Mouse (Mus musculus): ENCODE results near the gene C530008M17Rik. TPM values are rescaled to one million over a fixed set of nuclear protein-coding genes. Genes with fewer than 3 reads are reported as not detected.

The C530008M17Rik gene
- total RNA-seq, 2 experiments from 2014 or later = 118 to 125 TPM

DNA sequence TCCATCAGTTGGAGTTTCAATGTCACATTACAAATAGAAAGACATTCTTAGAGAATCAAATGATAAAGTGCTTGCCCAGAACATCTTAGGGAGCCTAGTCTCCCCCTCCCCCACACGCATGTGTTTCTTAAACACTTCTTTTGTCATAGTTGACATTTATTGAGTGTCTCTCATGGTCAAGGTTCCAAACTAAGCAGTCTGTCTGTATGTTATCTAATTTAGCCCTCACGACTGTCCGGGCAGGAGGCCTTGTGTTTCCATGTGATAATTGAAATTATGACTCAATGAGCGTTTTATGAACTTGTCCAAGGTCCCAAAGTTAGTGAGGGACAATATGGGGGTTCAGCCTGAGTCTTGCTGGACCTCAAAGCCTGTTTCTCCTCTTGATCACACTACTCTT lies 5.0 kb downstream of the C530008M17Rik start:
- DNase-seq (ENCODE audit: low spot score in 2 of 2) = no peak

DNA sequence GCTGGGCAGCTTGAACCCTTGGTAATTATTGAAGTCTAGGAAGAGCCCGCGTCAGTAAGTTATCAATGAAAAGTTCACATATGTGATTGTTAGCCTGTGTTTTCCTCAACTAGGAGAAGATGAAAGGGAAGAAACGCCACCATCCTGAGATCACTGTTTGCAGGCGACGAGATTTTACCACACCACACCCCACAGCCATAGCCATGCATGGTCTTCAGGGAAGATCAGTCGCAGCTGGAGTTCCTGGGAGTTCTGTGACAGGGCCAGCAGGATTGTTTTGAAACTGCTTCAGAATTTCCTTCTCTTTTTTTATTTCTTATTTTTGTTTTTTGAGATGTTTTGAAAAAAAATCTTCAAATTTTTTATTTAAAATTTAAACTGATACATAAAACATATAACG lies 8.6 kb downstream of the C530008M17Rik start:
- DNase-seq (ENCODE audit: low spot score in 2 of 2) = no peak

DNA sequence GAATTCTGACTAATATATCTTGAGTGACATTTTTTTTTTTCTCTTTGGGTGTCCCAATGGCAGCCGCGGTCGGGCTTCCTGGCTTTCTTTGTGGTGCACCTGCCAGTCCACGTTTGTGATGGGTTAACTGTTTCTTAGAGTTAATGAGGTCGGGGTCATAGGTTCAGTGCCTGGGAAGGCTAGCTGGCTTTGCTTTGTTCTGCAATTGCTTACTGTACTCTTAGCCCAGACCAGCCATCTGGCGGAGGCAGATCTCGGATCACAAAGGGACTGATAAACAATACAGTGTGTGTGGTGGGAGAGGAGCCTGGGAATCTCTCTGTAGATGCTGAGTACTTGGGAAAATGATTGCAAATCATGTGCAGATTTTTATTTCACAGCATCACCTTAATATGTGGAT lies 9.1 kb downstream of the C530008M17Rik start:
- DNase-seq (ENCODE audit: low spot score in 2 of 2) = no peak

DNA sequence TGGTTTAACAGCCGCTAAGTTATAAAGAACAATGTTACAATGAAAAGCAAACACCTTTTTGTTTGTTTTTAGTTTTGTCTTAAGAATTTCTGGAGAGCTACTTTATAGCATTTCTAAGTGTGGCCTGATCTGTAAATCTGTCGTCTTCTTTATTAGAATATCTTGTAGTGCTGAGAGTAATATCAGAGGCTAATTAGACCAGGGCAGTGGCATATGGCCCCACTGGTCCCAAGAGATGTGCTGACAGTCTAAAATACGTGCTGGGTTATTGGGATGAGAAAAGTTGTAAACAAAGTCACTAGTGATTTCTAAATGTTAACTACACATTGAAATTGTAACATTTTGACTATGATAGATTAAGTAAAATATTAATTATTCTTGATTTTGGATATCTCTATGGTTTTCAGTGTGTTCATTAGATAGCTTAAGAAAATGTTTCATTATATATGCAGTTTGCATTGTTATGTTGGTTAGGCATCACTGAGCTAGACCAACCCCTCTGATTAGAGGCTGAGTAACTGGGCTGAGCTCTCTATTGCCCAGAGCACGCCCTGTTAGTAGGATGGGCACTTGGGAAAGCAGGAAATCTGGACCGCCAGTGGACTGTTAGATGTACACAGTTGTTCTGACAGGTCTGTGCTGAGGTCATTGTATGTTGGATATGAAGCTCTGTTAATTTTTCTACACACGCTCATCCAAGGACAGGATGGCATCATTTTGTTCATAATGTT lies 9.9 kb downstream of the C530008M17Rik start:
- DNase-seq (ENCODE audit: low spot score in 2 of 2) = no peak

DNA sequence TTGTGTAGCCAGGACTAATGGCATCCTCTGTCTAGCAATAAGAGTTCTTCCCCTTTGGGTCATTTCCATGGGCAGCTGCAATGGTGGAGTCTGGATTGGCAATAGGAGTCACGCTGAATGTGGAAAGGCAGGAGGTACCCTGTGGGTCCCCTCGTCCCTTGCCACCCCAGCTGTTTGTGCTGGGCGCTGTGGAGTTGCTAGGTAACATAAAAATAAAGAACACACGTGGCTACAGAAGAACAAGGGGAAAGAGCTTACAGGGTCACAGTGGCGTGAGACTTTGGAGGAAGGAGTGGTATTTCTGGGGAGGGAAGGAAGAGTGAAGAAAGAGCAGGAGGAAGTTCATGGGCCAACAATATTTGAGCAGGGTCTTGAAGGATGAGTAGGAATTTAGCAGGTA lies 11.8 kb downstream of the C530008M17Rik start:
- no peak for DNase-seq (ENCODE audit: low spot score in 2 of 2)

DNA sequence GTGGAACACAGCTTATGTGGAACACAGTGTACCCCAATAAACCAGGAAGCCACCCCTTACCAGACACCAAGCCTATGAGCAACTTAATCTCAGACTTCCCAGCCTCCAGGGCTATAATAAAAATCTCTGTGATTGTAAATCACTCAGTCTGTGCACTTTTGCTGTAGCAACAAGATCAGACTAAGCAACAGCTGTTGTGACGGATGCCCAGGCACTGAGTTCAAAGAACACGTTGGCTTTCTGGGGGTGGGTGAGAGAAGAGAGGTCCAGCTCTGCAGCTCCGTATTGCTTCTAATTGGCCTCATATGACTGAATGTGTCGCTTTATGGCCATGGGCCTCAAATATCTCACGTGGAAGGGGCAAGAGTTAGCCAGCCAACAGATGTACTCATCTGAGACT lies 12.2 kb downstream of the C530008M17Rik start:
- no peak for DNase-seq (ENCODE audit: low spot score in 2 of 2)

DNA sequence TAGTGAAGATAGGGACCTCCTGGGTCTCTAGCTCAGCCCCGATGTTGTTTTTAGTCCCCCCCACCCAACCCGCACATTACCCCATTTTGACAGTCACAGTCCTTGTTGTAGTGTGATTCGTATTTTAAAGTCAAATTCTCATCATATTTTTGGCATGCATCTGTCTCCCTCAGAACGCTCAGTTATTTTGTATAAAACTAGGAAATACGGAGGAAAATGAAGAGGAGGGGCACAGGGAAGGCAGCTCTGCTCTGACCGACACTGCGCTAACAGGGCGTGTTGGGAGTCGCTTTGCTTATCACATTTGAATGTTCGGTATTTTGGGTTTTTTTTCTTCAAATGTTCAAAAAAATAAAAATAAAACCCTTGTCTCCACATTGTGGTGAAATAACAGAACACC lies 13.9 kb downstream of the C530008M17Rik start:
- peak in 1 of 2 experiments; percentile 27 for DNase-seq (ENCODE audit: low spot score in 2 of 2)

DNA sequence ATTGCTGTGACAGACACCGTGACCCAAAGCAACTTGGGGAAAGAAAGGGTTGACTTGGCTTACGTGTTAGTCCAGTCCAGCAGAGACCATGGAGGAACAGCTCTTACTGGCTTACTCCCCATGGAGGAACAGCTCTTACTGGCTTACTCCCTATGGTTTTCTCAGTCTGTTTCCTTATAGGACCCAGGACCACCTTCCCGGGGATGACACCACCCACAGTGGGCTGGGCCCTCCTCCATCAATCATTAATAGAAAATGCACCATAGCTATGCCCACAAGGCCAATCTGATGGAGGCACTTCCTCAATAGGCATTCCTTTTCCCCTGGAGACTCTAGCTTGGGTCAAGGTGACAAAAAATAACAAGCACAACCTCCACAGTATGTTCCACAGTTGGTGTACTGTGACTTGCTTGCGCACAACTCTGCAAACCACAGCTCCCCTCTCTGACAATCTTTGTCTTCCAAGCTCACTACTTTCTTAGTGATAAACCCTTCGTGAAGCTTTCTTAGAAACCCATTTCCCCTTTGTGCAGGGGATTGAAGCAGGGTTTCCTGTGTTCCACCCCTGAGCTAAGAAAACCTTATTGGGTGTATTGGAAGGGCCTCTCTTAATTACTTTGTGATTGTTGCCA lies 17.8 kb downstream of the C530008M17Rik start:
- DNase-seq (ENCODE audit: low spot score in 2 of 2) = no peak

DNA sequence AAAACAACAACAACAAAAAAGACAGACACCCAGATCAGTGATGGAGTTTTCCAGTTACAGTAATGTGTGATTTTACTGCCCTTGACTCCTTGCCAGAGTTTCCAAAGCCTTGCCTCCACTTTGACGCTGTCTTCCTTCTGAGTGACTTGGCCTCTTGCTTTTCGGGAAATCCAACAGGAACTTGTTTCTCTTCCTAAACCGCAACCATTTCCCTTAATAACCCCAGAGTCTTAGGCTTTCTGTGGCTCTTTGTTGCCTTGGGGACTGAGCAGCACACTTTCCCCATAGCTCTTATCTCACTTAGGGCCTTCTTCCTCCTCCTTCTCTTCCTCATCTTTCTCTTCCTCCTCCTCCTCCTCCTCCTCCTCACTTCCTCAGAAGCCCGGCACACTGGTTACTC lies 19.1 kb downstream of the C530008M17Rik start:
- no peak for DNase-seq (ENCODE audit: low spot score in 2 of 2)

DNA sequence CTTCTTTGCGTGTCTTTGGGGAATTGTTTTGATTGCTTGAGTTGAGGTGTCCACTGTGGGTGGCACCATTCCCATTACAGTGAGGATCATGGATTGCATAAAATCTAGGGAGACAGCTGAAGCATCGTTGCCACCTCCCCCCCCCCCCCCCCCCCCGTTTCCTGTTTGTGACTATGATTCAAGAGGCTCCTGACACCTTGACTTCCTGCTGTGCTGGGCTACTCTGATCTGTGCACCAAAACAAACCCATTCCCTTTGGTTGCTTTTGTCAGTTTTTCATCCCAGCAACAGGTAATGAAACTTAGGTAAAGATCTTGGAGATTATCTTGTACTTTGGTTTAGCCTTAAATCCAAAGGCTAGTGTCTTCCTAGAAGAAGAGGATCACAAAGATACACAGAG lies 24.6 kb downstream of the C530008M17Rik start:
- DNase-seq (ENCODE audit: low spot score in 2 of 2) = no peak

DNA sequence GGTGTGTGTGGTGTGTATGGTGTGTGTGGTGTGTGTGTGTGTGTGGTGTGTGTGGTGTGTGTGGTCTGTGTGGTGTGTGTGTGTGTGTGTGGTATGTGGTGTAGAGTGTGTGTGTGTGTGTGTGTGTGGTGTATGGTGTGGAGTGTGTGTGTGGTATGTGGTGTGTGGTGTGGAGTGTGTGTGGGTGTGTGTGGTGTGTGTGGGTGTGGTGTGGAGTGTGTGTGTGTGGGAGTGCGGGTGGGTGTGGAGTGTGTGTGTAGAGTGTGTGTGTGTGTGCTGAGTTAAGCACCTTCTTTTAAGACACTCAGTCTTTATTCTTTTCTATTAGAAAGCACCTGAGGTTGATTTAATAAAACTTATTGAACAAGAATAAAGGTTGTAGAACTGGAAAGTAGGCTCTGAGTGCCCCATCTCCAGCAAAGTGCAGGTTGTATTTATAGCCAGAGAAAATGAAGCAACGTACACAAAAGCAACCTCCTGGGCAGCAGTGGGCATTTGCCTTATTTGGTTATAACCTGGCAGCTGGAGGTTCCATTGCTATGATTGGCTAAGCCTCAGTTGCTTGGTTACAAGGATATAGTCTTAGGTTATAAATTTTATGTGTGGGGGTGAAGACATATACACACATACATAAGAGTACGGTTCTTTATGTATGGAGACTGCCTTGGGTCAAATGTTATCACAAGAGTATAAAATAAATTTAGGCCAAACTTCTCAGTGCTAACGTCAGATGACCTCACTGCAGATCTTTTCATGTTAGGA lies 25.8 kb downstream of the C530008M17Rik start:
- DNase-seq (ENCODE audit: low spot score in 2 of 2) = no peak

DNA sequence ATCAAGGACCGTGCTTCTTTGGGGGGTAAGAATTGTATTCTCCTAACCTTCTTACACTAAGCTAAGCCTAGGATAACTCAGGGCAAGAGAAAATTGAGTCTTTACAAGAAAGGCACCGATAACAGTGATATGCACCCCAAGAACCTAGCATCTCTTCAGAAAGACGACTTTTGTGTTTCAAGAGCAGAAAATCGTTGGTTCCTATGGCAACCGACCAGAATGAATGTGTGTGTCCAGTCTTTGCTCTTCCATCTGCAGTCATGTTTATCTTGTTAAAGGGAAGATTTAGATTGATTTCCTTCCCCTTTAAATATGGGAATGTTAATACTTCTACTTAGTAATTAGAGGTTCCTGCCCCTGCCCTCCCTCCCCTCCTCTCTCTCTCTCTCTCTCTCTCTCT lies 27.1 kb downstream of the C530008M17Rik start:
- DNase-seq (ENCODE audit: low spot score in 2 of 2) = no peak

DNA sequence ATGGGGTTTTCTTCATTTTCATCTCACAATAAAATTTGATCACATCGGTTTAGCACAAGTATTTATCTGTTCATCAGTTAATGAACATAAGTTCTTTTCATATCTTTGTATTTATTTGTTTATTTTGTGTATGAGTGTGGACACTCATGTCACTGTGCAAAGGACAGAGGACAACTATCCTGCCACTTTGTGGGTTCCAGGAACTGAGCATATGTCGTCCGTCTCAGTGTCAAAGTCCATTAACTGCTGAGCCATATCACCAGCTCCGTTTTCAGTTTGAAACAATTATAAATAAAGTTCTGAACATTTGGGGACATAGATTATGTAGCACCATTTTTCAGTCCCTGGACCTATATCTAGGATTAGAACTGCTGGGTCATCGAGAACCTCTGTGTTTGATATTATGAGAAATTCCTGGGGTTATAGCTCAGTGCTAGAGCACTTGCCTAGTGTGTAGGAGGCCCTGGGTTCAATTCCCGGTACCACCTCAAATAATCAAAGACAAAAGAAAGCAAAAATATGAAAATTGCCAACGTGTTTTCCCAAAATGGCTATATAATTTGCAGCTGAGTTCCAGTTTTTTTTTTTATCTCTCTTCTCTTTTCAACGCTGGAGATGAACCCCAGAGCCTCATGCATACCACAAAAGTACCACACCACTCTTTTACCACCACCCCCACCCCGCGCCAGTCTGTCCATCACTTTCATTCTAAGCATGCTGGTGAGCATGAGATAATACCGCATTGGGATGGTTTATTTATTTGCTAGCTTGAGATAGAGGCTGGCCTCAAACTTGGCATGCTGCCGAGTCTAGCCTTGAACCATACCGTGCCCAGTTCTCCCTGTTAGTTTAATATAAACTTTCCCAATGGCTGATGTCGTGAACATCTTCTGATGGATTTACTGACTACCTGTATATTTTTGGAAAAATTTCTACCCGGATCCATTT lies 28.6 kb downstream of the C530008M17Rik start:
- DNase-seq (ENCODE audit: low spot score in 2 of 2) = no peak

DNA sequence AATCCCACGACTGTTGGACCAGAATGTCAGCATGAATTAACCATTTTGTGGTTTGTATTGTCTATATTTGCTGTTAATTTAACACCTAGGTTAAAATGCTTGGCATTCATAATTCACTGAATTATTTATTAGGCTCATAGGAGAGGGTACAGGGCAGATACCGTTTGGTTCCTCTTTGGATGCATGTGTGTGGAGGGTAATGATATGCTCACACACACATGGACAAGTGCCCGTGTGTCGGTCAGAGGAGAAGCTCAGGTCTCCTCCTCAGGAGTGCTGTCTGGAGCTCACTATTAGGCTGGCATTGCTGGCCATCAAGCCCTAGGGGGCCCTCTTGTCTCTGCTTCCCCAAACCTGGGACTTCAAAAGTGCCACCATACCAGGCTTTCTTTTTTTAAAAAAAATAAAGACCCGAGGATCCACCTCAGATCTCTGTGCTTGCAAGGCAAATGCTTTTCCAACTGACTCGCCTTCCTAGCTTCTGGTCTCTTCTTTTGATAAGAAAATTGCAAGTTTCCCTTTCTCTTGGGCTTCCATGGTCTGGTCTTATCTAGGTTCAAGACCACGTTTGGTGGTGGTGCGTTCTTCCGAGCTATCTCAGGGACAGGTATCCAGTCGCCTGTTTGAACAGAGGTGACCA lies 31.8 kb downstream of the C530008M17Rik start:
- DNase-seq (ENCODE audit: low spot score in 2 of 2) = no peak

DNA sequence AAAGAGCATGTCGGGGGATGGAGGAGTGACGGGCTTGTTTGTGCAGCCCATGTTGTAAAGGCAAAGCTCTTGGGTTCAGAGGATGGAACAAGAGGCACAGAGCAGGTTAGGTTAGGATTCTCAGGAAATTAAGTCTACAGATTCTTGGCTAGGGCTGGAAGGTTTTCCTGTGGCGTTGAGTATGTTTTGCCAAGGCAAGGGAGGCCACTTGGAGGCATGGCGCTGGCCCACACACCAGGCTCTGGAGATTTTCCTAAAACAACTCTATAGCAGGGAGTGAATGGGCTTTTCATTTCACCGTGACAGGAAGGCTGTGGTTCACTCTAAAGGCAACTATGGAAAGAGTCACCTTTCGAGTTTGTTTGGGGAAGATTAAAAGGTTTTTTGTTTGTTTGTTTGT lies 32.3 kb downstream of the C530008M17Rik start:
- no peak for DNase-seq (ENCODE audit: low spot score in 2 of 2)

DNA sequence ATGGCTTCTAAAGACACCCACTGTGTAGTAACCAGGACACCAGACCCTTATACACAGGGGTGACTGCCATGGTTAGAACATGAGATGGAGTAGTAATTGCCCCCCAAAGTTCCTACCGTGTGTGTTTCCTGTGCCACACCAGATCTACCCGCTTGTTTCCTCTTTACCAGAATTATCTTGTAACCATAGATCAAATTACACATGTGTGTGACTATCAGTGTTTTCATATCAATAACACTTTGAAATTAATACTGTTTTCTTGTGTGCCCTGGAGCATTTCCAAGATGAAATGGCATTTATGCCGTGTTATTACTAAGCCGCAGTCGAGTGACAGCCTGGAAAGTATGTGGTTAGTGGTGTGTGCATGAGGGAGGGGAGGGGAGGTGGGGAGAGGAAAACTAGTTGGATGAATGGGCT lies 33.9 kb downstream of the C530008M17Rik start:
- DNase-seq (ENCODE audit: low spot score in 2 of 2) = no peak

DNA sequence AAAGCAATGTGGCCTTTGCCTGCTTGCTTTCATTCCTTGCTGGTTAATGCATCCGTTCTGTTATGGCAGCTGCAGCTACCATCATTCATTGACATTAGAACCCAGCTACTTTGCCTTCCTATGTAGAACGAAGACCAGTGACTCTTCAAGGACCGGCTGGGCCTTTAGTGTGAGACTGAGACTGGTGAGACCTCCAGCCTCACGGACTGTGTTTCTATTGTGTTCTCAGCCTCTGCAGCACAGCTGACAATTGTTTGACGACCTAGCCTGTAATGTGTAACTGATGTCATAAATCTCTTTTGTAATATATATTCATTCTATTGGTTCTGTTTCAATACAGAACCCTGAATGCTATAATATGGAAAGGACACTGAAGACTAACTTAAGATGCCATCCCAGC lies 34.9 kb downstream of the C530008M17Rik start:
- no peak for DNase-seq (ENCODE audit: low spot score in 2 of 2)

DNA sequence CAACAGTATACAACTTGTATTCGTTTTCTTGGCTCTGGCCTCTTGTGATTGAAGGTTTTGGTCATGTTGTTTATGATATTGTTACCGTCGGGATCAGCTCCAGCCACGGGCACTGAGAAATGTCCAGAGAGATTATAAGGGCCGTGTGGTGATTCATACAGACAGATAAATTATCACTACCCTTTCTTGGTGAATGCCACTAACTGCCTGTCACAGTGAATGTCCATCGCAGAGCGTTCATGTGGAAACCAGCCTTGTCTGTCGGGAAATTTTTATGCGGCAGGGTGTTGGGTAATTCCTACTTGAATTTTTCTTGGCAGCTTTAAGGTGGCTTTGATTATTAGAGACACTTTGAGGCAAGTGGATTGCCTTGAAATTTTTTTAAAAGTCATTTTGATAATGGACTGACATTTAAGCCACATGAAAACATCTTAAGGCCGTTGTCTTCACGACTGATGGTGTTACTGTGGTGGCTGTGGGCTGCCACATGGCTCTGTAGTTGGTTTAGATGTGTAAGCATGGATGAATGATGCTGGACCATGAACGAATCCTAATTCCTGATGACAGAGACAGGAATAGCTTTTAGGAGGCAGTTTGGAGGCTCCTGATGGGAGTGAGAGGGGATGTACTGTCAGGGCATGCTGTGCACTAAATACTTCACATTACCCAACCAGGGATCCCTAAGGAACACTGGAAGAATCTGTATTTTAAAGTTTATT lies 35.6 kb downstream of the C530008M17Rik start:
- DNase-seq (ENCODE audit: low spot score in 2 of 2) = no peak

DNA sequence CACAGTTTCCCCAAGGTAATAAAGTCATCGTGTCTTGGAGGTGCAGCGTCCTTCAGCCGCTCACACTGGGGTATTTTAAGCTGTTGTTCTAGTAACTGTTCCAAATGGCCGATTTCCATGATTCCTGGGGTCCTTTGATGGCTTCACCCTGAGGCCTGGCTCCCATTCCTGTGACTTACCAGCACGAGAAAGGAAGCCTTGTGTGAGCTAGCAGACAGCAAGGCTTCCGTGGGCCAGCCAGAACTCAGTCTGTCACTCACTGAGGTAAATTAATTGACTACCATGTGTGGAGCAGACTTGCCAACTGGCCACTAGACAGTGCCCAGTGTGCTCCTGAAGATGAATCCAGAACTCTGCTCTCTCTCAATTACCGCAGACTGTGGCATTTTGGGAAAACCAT lies 41.2 kb downstream of the C530008M17Rik start:
- peak in 1 of 2 experiments; percentile 58 for DNase-seq (ENCODE audit: low spot score in 2 of 2)

DNA sequence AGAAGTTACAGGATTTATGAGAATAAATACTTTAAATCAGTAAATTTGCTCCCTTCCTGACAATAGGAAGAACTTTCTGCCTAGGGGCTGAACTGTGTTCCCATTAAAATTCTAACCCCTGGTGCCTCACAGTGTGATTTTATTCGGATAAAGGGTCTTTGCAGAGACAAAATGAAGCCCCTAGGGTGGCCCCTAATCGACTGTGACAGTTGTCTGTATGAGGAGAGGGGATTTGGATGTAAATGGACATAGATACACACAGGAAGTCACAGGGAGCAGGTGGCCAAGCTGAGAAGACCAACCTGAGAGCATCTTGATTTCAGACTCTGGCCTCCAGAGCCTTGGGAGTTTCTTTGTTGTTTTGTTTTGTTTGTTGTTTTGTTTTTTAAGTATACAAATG lies 41.9 kb downstream of the C530008M17Rik start:
- no peak for DNase-seq (ENCODE audit: low spot score in 2 of 2)

Measured in layer of hippocampus, postnatal 14 days (tissue).